Mouse (Mus musculus): ENCODE measurements around the gene Gnb5. TPM values are rescaled to one million over a fixed set of nuclear protein-coding genes. Genes with fewer than 3 reads are reported as not detected.

Gnb5 gene
- polyA plus RNA-seq, 1 experiment from 2014 or later = 16.2 TPM

DNA sequence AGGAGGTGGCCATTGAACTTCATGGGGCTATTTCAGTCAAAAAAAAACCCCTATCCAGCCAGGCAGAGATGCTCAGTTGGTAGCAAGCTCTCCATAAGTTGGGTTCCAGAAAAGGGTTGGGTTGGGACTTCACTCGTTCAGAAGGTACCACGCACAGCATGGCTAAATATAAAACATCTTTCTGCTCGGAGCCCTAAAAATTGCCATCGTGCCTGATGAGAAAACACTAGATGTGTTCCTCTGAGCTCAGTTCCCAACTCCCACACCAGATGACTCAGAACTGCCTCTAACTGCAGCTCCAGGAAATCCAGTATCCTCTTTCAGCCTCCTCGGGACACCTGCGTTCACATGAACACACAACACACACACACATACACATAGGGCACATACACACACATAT, 31.9 kb downstream of the Gnb5 start:
- Histone ChIP-seq H3K36me3 (ENCODE audit: control insufficient read depth, insufficient read depth, low read length) (no peaks in the 10 kb centered on the region; the same call in 1 of the 2 replicates), H3K4me3 (ENCODE audit: low read length) (no peak overlapping the region), H3K27ac (ENCODE audit: low read length) (no peak overlapping the region), H3K27me3 (replicated peaks; ENCODE audit: control insufficient read depth, insufficient read depth, low read length) (no peaks in the 10 kb centered on the region), H3K9me3 (ENCODE audit: control insufficient read depth, low read length) (no peaks in the 10 kb centered on the region), H3K9ac (ENCODE audit: low read depth, low read length) (no peak overlapping the region), H3K4me1 (ENCODE audit: control insufficient read depth, insufficient read depth, low read length) (no peaks in the 10 kb centered on the region), H3K4me2 (ENCODE audit: low read depth, low read length) (no peak overlapping the region)
- ATAC-seq = no peak
- 92% methylated on average over 6 of the region's 6 CpGs for whole genome bisulfite sequencing

DNA sequence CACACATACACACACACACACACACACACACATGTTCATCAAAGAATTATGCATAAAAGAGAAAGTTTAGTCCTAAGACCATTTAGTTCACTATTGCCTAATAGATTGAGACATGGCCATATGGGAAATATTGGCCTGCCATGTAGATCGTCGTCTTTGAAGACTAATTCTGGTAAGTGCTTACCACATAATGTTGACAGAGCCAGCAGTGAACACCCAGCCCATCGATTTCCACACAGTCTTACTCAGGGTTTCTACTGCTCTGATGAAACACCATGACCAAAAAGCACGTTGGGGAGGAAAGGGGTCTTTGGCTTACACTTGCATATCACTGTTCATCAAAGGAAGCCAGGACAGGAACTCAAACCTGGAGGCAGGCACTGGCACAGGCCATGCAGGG, 36.3 kb downstream of the Gnb5 start:
- Histone ChIP-seq H3K9me3 (ENCODE audit: control insufficient read depth, low read length) (no peaks in the 10 kb centered on the region), H3K4me3 (ENCODE audit: low read length) (no peak overlapping the region), H3K27ac (ENCODE audit: low read length) (no peak overlapping the region), H3K9ac (ENCODE audit: low read depth, low read length) (no peak overlapping the region), H3K4me2 (ENCODE audit: low read depth, low read length) (no peak overlapping the region), H3K27me3 (replicated peaks; ENCODE audit: control insufficient read depth, insufficient read depth, low read length) (no peaks in the 10 kb centered on the region), H3K36me3 (ENCODE audit: control insufficient read depth, insufficient read depth, low read length) (no peaks in the 10 kb centered on the region; the same call in 1 of the 2 replicates), H3K4me1 (ENCODE audit: control insufficient read depth, insufficient read depth, low read length) (no peaks in the 10 kb centered on the region)
- WGBS = 89% methylated on average over 4 of the region's 4 CpGs
- no peak for ATAC-seq

DNA sequence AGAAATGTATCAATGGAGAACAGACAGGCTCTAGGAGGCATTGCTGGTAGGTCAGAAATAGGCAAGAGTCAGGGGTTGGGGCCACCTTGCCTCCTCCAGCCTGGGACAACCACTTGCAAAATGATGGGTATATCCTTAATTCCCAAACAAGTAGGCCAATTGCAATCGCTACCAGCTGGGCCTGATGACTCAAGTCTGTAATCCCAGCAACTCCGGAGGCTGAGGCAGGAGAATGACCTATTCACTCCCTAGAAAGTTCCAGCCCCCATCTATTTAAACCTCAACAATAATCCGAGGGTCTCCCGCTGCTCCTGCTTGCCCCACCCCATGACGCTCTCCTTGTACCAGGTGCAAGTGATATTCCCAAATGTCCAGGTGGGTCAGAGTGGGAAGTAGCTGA, 41.4 kb downstream of the Gnb5 start, which contains the start of gene Bcl2l10:
Gene Bcl2l10 (plus strand): TSS at position 301 of the 400 bp plus-strand sequence.
- H3K27ac ChIP-seq (ENCODE audit: low read length) = no peak within 1 kb of the TSS
- H3K4me1 ChIP-seq (ENCODE audit: control insufficient read depth, insufficient read depth, low read length) = no peaks in the 10 kb centered on the region
- H3K4me2 ChIP-seq (ENCODE audit: low read depth, low read length) = no peak within 1 kb of the TSS
- 91% methylated on average over 5 of the region's 5 CpGs for WGBS
- no peaks in the 10 kb centered on the region for H3K27me3 ChIP-seq (replicated peaks; ENCODE audit: control insufficient read depth, insufficient read depth, low read length)
- H3K36me3 ChIP-seq (ENCODE audit: control insufficient read depth, insufficient read depth, low read length) = no peaks in the 10 kb centered on the region; the same call in 1 of the 2 replicates
- no peak within 1 kb of the TSS for H3K4me3 ChIP-seq (ENCODE audit: low read length)
- no peak for ATAC-seq
- no peaks in the 10 kb centered on the region for H3K9me3 ChIP-seq (ENCODE audit: control insufficient read depth, low read length)
- H3K9ac ChIP-seq (ENCODE audit: low read depth, low read length) = no peak within 1 kb of the TSS

DNA sequence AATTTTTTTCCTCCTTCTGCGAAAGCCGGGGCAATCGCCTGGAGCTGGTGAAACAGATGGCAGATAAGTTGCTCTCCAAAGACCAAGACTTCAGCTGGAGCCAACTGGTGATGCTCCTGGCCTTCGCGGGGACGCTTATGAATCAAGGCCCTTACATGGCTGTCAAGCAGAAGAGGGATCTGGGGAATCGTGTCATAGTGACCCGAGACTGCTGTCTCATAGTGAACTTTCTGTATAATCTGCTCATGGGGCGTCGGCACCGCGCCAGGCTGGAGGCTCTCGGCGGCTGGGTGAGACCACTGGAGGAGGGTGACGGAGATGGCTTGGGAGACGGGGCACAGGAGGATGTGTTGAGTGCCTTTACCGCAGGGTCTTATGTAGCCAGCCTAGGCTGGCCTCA, 42.0 kb downstream of the Gnb5 start:
- Histone ChIP-seq H3K9me3 (ENCODE audit: control insufficient read depth, low read length) (no peaks in the 10 kb centered on the region), H3K9ac (ENCODE audit: low read depth, low read length) (no peak overlapping the region), H3K27ac (ENCODE audit: low read length) (no peak overlapping the region), H3K36me3 (ENCODE audit: control insufficient read depth, insufficient read depth, low read length) (no peaks in the 10 kb centered on the region), H3K4me2 (ENCODE audit: low read depth, low read length) (no peak overlapping the region), H3K4me1 (ENCODE audit: control insufficient read depth, insufficient read depth, low read length) (no peaks in the 10 kb centered on the region), H3K4me3 (ENCODE audit: low read length) (no peak overlapping the region), H3K27me3 (replicated peaks; ENCODE audit: control insufficient read depth, insufficient read depth, low read length) (no peaks in the 10 kb centered on the region)
- no peak for ATAC-seq
- WGBS = 90% methylated on average over 17 of the region's 17 CpGs

DNA sequence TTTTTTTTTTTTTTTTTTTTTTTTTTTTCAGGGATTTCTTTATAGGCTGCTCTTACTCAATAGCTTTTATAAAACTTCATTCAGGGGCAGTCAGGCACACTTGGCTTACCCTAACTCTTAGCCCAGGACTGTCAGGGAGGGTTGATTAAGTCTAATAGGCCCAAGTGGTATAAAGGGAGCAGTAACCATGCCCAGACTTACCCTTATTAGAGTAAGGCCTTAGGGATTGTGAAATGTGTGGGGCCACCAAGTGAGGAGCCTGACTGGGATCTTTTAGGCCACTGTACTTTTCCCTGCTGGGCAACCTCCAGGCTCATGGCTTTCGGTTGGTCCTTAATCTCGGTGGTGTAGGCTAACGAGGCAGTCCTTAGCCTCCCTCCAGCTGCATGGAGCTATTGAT, 42.6 kb downstream of the Gnb5 start:
- H3K36me3 ChIP-seq (ENCODE audit: control insufficient read depth, insufficient read depth, low read length) = no peaks in the 10 kb centered on the region
- no peak overlapping the region for H3K4me2 ChIP-seq (ENCODE audit: low read depth, low read length)
- no peaks in the 10 kb centered on the region for H3K4me1 ChIP-seq (ENCODE audit: control insufficient read depth, insufficient read depth, low read length)
- H3K9me3 ChIP-seq (ENCODE audit: control insufficient read depth, low read length) = no peaks in the 10 kb centered on the region
- no peaks in the 10 kb centered on the region for H3K27me3 ChIP-seq (replicated peaks; ENCODE audit: control insufficient read depth, insufficient read depth, low read length)
- ATAC-seq = no peak
- H3K27ac ChIP-seq (ENCODE audit: low read length) = no peak overlapping the region
- no peak overlapping the region for H3K9ac ChIP-seq (ENCODE audit: low read depth, low read length)
- no peak overlapping the region for H3K4me3 ChIP-seq (ENCODE audit: low read length)
- WGBS = 90% methylated on average over 3 of the region's 3 CpGs

DNA sequence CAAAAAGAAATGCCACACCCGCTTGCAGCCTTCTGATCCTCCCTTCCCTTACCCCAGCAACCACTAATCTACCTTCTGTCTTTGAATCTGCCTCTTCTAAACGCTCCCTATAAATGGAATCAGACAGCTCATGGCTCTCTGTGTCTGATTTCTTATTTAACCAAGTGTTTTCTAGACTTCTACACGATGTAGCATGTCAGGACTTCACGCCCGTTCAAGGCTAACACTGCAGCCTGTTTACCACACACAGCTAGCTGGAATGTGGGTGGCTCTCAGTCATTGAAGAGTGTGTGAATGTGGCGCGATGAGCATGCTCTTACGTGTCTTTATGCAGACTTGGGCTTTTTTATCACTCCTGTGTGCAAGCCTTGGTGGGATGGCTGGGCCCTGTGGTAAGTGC, 47.0 kb downstream of the Gnb5 start:
- 68% methylated on average over 8 of the region's 8 CpGs for WGBS
- ATAC-seq = no peak
- Histone ChIP-seq H3K4me2 (ENCODE audit: low read depth, low read length) (no peak overlapping the region), H3K27ac (ENCODE audit: low read length) (no peak overlapping the region), H3K9ac (ENCODE audit: low read depth, low read length) (no peak overlapping the region), H3K9me3 (ENCODE audit: control insufficient read depth, low read length) (no peaks in the 10 kb centered on the region), H3K27me3 (replicated peaks; ENCODE audit: control insufficient read depth, insufficient read depth, low read length) (no peaks in the 10 kb centered on the region), H3K4me3 (ENCODE audit: low read length) (no peak overlapping the region), H3K4me1 (ENCODE audit: control insufficient read depth, insufficient read depth, low read length) (no peaks in the 10 kb centered on the region), H3K36me3 (ENCODE audit: control insufficient read depth, insufficient read depth, low read length) (no peaks in the 10 kb centered on the region)

DNA sequence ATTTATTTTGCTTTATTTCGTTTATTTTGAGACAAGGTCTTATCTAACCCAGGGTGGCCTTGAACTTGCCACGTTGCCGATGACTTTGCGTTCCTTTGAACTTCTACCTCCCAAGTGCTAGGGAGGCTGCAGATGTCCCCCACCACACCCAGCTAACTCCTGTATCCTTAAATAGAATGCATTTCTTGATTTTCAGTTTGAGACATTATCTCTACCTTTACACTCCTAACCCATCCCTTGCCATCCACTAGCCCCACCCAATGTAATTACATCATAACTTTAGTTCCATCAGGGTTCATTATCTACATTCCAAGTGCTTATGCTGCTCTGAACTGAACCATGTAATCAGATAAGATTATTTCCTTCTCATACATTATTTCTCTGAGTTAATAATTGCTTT, 49.7 kb downstream of the Gnb5 start:
- no peaks in the 10 kb centered on the region for H3K4me1 ChIP-seq (ENCODE audit: control insufficient read depth, insufficient read depth, low read length)
- H3K4me3 ChIP-seq (ENCODE audit: low read length) = no peak overlapping the region
- no peaks in the 10 kb centered on the region for H3K27me3 ChIP-seq (replicated peaks; ENCODE audit: control insufficient read depth, insufficient read depth, low read length)
- H3K9me3 ChIP-seq (ENCODE audit: control insufficient read depth, low read length) = no peaks in the 10 kb centered on the region
- H3K36me3 ChIP-seq (ENCODE audit: control insufficient read depth, insufficient read depth, low read length) = no peaks in the 10 kb centered on the region
- H3K27ac ChIP-seq (ENCODE audit: low read length) = no peak overlapping the region
- no peak for ATAC-seq
- H3K4me2 ChIP-seq (ENCODE audit: low read depth, low read length) = no peak overlapping the region
- WGBS = 84% methylated on average over 4 of the region's 4 CpGs
- no peak overlapping the region for H3K9ac ChIP-seq (ENCODE audit: low read depth, low read length)

DNA sequence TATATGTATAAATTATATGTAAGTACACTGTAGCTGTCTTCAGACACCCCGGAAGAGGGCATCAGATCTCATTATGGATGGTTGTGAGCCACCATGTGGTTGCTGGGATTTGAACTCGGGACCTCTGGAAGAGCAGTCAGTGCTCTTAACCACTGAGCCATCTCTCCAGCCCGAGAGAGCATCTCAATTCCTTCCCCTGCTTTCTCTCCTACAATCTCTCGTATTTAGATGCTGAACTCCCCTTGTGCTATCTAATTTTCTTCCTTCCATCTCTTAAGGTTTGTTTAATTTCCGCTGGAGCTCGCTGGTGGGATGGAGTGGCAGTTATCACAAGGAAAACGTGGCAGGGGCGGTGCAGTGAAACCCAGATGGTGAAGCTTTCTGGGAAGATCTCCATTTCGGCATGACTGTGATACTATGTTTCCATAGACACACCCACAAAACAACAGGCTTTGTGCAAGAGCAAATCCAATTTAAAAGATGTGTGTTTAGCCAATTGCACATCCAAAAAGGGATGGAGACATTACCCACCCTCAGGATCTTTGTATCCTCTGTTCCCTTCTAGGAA, 51.1 kb downstream of the Gnb5 start:
- Histone ChIP-seq H3K4me3 (ENCODE audit: low read length) (no peak overlapping the region), H3K36me3 (ENCODE audit: control insufficient read depth, insufficient read depth, low read length) (no peaks in the 10 kb centered on the region), H3K27me3 (replicated peaks; ENCODE audit: control insufficient read depth, insufficient read depth, low read length) (no peaks in the 10 kb centered on the region), H3K9me3 (ENCODE audit: control insufficient read depth, low read length) (no peaks in the 10 kb centered on the region), H3K9ac (ENCODE audit: low read depth, low read length) (no peak overlapping the region), H3K4me1 (ENCODE audit: control insufficient read depth, insufficient read depth, low read length) (no peaks in the 10 kb centered on the region), H3K27ac (ENCODE audit: low read length) (no peak overlapping the region), H3K4me2 (ENCODE audit: low read depth, low read length) (no peak overlapping the region)
- 76% methylated on average over 9 of the region's 9 CpGs for WGBS
- ATAC-seq = no peak

DNA sequence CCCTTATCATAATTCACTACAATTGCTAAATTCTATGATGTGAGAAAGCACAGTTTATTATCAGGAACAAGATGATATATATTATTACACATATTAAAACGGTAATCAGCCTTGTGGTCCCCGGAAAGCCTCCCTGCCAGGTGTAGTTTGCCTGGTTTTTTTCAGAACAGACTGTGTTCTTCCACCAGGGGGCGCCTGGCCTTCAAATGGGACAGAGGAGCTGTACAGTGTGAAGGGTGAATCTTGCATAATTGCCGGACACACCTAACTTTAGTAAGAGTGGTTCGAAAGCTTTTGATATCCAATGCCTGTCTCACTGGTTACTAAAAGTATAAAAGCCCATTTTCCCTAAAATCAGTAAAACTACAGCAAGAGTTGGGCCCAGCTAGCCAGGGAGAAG, 55.6 kb downstream of the Gnb5 start:
- peak; percentile 60 for ATAC-seq
- Histone ChIP-seq H3K9ac (ENCODE audit: low read depth, low read length) (no peak overlapping the region), H3K36me3 (ENCODE audit: control insufficient read depth, insufficient read depth, low read length) (no peaks in the 10 kb centered on the region), H3K4me2 (ENCODE audit: low read depth, low read length) (no peak overlapping the region), H3K9me3 (ENCODE audit: control insufficient read depth, low read length) (no peaks in the 10 kb centered on the region), H3K4me1 (ENCODE audit: control insufficient read depth, insufficient read depth, low read length) (no peaks in the 10 kb centered on the region), H3K27me3 (replicated peaks; ENCODE audit: control insufficient read depth, insufficient read depth, low read length) (no peaks in the 10 kb centered on the region), H3K4me3 (ENCODE audit: low read length) (no peak overlapping the region), H3K27ac (ENCODE audit: low read length) (no peak overlapping the region)
- 31% methylated on average over 5 of the region's 5 CpGs for WGBS

DNA sequence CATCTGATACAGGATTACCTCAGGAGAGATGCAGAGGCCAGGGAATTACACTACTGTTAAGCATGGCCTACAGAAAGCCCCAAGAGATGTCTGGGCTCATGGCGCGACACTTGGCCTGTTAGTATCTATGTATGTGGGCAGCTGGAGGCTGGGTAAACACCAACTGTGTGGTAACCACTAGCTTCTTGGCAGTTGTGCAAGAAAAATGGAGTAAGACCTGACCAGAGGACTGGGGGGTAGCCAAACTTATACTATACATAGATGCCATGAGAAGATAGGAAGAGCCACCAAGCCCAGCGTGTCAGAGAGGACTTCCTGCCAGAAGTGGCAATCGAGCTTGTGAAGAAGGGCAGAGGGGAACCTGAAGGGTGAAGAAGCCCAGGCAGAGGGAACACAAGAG, 56.1 kb downstream of the Gnb5 start:
- no peak for ATAC-seq
- Histone ChIP-seq H3K9ac (ENCODE audit: low read depth, low read length) (no peak overlapping the region), H3K27ac (ENCODE audit: low read length) (no peak overlapping the region), H3K4me3 (ENCODE audit: low read length) (no peak overlapping the region), H3K9me3 (ENCODE audit: control insufficient read depth, low read length) (no peaks in the 10 kb centered on the region), H3K27me3 (replicated peaks; ENCODE audit: control insufficient read depth, insufficient read depth, low read length) (no peaks in the 10 kb centered on the region), H3K36me3 (ENCODE audit: control insufficient read depth, insufficient read depth, low read length) (no peaks in the 10 kb centered on the region), H3K4me1 (ENCODE audit: control insufficient read depth, insufficient read depth, low read length) (no peaks in the 10 kb centered on the region), H3K4me2 (ENCODE audit: low read depth, low read length) (no peak overlapping the region)
- WGBS = 86% methylated on average over 4 of the region's 4 CpGs

Data from intestine, embryonic 16.5 days (tissue).